Mouse (Mus musculus): Measurements from ENCODE around the gene Hnf1b.

- TF ChIP-seq CTCF (conservative IDR thresholded peaks at IDR 0.05 in 1 of 2, IDR thresholded peaks at IDR 0.05 in 1 of 2; ENCODE audit: low read depth in 2 of 2, low read length in 2 of 2) = no peak
- no peak for TF ChIP-seq HCFC1 (IDR thresholded peaks at IDR 0.05; ENCODE audit: low read depth, low read length)
- no peak for TF ChIP-seq USF1 (IDR thresholded peaks at IDR 0.05; ENCODE audit: low read depth, low read length)
These were observed 29.9 kb upstream of the Hnf1b start for GRCm38 (mm10) chr11:83819806-83820483.
